Mouse (Mus musculus) embryo, embryonic 10 days (tissue): Measurements from ENCODE around the gene Cep131.

Experiments
- DNase-seq: peaks from one replicate; pipeline ENCODE4 v3.0.0-alpha.2; 2015; ENCODE audit warnings: low spot score

Gene Cep131

DNA sequence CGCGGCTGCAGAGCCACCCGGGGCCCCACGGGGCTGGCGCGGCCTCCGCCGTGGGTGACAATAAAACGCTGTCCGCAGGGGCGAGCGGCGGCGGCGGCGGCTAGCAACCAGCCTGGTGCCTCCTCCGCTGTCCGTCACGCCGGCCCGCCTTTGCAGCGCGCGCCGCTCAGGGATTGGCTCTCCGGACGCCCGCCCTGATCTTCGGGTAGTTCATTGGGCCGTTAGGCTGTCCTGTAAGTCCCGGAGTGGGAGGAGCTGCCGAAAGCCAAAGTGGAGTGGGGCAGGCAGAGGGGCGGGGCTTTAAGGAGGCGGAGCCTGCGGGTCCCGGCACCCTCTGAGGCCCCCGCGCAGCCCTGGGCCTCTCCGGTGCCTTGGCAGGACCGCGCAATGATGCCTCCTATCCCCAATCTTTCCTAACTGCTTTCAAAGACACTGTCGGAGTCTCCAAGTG lies at the start of gene Cep131:
Cep131 (minus strand) TSS at position 126 of the 451 bp plus-strand sequence.
- peak; percentile 99 for DNase-seq

DNA sequence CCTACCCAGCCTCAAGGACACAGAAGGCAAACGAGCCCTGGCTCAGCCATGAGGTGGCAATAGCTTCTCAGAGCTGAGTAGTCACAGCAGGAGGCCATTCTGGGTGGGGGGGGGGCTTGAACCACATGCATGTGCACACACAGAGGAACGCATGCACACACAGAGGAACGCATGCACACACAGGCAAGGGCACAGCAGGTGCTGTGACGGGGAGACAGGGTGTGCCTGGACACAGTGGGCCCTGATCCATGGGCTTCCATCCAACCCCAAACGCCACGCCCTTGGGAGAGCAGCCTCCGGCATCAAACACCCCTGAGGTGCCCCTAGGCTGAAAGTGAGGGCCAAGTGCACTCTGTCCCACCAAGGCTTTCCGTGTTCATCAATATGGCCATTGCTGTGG lies 49.6 kb upstream of the Cep131 start:
- DNase-seq = no peak

DNA sequence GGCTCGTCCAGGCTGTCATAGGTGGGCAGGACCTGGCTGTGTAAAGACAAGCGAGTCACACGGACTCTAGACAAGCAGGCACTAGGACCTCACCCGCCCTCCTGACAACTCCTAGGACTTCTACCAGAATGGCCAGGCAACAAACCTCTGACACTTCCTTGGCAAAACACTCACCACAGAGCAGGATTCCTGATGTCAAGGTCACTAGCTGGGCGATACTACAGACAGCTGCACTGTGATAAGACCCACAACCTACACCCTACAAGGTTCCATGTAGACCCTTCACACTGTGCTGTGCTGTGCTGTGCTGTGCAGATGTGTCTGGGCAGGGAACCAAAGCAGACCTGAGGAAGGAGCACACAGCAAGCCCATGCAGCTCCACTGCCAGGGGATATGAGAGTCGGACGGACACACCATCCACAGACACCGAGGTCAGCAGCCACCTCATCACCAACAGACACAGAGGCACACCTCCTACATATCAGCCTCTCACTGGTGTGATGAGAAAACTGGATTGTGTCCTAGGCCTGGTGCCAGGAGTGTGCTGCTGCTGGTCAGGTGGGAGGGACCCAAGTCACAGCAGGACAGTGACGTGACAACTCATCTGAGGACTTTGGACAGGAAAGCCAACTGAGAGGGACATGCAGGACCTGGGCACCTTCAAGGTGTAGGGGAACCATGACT lies 48.4 kb upstream of the Cep131 start:
- no peak for DNase-seq

DNA sequence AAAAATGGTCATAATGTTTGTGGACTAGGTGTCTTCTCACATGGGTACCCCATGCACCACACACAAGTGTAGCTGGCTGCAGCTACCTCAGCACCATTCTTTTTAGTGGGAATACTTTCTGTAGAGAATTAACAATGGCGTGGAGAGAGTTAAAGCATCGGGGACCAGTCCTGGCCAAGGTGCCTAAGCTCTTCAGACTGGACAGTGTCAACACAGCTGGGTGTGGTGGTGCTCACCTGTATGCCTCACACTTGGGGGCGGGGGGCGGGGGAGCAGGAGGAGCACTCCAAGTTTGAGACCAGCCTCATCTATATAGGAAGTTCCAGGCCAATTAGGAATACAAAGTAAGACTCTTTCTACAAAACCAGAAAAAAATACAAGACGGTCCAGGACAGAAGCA lies 47.5 kb upstream of the Cep131 start:
- no peak for DNase-seq

DNA sequence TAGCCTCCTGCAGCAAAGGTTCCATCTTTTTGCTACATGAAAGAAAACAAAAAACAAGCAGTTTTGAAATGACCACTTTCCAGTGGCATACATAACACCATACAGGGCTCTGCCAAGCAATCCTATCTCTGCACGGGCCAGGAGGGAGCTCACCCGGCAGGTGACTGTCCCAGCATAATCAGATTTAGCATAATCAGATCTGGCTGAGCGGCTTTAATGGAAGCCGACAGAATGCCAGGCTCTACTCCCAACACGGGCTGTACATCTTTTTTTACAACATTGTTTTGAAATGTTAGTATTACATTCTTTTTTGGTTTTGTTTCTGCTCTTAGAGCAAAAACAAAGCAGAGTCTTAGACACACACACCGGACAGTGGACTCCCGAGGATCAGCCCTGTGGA lies 42.7 kb upstream of the Cep131 start:
- DNase-seq = no peak

DNA sequence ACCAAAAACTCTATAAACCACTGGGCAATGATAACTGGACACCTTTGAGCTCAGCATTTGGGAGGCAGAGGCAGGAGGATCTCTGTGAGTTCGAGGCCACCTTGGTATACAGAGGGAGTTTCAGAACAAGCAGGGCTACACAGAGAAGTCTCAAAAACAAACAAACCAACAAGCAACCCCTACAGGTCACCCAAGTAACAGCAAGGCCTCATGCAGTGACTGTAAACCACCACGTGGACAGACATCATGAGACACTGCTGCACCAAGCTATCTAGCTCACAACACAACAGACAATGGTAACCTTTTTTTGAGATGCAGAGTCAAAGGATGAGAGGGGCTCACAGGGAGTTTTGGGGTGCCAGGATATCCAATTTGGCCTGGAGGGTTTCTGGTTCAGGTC lies 40.2 kb upstream of the Cep131 start:
- DNase-seq = no peak

DNA sequence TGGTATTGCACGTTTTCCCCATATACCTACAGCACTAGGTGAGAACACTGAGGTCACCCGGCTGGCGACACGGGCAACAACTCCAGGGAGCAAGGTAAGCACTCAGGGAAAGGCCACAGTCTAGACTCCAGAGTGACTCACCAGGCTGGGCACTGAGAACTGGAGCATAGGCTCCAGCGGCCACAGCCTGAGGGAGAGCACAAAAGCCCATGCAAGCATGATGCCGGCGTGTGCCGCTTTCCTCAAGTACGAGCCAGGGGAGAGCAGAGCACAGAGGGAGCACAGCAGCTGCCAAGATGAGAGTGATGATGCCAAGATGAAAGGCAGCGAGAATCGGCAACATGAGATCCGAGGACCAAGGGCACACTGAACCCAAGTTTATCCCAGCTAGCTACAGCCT lies 35.5 kb upstream of the Cep131 start:
- DNase-seq = no peak

DNA sequence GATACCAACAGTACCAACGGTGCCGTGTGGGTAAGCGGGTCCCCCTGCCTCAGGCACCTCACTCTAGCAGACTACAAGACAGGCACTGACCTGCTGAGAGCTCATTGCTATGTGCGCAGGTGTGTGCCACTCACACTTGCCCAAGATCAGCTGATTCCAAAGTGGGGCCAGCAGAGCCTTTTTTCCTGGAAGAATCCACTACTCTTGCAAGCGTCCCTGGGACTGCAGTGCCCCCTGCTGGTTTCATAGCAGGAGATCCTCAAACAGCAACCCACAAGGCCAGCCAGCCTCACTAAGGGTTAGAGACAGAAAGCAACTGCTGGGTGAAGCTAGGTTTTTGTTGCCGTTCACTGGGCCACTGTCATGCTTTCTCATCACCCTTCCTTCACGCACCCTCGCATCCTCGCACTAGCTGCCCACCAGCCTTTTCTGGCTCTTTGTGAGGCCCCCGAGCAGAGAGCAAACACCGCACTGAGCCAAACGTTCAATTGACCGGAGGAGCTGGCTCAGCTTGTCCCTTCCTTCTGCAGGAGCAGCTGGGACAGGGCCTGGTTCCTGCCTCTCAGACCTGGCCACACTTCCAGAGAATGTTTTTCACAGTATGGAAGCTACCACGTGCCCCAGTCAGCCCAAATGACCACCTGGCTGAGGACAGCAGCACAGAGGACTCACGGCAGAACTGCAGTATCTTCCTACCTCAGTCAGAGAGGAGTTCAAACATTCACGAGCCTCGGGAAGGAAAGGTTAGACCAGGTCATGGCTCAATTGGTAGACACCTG lies 34.2 kb upstream of the Cep131 start:
- DNase-seq = peak; percentile 69

DNA sequence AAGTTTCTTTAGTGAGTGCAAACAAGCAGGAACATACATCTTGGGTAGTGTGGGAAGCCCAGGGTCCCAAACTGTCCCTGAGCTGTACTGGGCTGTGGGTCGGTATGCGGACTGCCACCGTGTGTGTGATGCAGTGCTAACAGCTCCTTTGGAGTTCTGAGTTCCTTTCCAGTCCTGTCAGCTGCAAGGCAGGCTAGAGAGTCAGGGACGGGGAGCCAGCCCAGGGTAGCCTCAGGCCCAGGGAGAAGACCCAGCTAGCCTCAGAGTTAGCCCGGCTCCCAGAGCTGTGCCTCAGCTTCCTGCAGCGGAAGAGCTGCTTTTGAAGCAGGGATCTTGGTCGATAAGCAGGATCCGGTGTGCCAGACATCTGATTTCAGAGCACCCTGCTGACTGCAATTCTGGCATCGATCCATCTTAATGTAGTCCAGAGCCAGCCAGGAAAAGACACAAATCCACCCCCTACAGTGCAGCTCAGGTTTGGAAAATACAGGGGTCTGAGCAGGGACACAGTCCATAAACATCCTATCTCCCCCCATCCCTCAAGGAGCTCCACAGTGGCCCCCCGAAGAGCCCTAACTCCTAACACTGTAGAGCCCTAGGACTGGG lies 33.4 kb upstream of the Cep131 start:
- no peak for DNase-seq

DNA sequence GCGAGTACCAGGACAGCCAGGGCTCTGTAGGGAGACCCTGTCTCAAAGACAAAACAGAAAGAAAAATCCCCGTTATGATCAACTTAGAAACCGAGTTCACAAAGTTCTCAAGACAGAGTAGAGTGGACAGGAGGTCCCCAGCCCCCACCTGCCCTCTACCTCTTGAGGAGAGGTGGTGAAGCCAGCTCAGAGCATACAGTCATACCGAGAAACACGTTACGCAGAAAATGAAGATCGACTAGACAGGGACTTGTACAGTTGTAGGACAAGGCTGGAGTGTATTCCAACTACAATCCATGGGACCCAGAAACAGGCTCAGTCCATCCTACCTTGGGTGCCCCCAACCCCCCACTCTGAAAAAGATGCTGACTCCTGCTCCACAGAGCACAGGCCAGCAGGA lies 32.5 kb upstream of the Cep131 start:
- no peak for DNase-seq

DNA sequence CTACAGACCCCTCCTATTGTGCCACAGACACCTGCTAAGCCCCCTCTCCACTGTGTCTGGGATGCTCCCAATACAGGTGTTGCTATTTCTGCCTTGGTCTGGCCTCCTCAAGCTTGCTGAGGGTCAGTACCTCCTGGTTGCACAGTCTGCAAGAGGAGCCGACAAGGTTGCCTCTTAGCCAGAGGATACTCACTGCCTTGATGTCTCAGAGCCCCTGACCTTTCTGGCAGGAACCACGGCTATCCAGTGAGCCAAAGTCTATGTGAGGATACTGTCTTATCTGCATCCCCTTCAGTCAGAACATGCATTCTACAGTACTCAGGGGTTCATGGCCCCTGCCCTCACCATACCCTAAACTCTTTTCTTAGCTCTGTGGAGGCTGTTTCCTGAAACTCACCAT lies 31.0 kb upstream of the Cep131 start:
- no peak for DNase-seq

DNA sequence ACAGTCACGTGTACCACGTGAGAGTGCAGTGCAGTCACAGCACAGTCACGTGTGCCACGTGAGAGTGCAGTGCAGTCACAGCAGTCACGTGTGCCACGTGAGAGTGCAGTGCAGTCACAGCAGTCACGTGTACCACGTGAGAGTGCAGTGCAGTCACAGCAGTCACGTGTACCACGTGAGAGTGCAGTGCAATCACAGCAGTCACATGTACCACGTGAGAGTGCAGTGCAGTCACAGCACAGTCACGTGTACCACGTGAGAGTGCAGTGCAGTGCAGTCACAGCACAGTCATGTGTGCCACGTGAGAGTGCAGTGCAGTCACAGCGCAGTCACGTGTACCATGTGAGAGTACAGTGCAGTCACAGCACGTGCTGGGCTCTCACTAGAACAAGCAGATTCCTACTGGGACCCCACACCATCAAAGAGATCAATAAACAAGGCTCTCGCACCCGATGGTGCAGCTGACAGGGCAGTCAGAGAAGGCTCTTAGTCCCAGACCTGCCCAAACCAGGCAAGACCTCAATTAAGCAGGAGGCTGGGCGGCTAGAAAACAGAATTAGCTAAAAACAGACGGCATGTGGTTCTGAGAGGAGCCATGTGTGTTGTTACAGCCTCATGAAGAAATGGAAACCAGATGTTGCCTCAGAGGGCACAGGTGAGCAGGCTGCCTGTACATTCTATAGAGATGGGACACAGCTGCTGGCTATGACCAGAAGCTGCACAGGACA lies 28.0 kb upstream of the Cep131 start:
- DNase-seq = peak; percentile 71

DNA sequence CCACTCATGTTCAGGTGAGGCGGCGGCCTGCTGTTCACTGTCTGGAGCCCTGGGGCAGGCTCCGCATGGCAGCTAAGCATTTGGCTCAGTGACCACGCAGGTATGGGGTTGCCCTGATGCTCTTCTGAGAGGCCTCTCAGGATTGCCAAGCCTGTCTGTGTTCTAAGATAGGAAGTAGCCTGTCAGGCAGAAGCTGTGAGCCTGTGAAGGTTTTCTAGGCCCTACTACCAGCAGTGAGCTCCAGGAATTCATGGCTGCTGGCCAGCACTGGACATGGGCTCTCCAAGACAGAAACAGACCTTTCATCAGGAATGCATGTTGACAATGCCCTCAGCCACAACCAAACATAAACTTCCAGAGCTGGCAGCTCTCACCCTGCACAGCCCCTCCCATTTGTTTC lies 25.5 kb upstream of the Cep131 start:
- no peak for DNase-seq

DNA sequence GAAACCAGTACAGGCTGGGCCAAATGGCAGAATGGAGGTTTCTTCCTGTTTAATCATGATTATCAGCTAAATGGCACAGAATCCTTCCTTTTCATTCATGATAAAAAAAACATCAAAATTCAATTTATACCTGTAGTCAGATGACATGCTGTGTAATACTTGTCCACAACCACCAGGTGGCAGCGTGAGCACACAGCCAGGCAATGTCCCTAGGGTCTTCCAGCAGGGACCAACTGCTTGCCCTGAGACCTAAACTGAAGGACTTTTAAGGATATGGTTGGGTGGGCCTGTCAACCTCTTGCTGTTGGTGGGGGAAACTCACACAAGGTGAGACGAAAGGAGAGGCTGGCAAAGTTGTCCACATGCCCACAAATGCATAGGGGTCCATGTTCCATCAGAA lies 24.4 kb upstream of the Cep131 start:
- DNase-seq = peak; percentile 92

DNA sequence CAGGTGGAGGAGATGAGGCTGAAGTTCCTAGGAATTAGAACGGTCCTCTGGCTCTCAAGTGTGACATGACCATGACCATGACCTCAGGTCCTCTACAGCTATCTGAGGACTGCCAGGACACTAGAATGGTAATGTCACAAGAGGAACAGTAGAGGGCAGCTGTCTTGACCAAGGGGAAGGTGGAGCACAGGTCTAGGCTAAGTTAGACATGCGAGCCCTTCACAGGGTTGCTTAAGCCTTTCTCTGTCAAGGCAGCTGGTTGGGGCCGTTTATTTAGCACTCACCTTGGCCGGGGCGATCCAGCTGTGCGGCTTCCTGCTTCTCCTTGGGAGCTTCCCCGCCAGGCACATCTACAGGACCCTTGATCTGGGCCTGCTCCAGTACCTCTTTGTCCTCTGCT lies 23.9 kb upstream of the Cep131 start:
- DNase-seq = peak; percentile 25

DNA sequence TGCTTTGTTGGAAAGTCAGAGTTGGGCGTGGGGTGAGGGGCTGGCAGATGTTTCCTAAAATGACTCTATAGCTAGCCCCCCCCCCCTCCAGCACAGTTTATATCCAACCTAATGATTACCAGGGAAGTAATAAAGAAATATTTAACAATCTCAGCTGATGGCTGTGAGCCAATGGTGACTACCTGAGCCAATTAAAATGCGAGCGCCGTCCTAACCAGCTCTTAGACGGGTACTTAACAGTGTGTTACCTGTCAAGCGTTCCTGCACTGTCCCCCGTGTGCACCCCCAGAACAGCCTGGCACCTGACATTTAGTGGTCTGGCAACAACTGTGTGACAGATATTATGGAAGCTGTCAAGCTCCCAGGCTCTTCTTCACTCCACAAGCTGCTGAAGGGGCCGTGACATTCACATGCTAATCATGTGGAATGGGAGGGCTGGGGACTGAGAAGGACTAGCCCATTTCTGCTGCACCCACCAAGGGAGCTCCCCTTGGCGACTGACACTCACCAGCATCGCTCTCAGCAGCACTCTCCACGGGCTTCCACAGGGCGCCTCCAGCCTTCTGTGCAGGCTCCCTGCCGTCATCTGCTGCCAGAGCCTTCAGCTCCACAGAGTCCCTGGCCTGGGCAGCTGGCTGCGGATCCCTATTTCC lies 23.1 kb upstream of the Cep131 start:
- no peak for DNase-seq

DNA sequence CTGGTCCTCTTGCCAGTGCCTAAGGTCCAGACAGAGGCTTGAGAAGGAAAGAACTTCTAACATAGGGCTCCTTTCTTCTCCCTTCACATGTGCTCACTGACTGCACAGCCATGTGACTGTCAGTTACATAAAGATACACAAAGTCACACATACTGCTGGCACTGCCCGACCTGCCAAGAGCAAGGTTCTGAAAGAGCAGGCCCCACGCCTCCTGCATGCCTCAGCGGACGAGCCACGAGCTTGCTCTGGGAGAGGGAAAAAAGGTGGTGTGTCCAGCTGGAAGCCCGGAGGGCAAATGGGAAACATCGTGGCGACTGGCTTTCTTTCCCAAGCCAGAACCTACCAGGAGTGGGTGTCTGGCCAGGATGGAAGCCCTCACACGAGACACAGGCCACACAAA lies 21.2 kb upstream of the Cep131 start:
- no peak for DNase-seq

DNA sequence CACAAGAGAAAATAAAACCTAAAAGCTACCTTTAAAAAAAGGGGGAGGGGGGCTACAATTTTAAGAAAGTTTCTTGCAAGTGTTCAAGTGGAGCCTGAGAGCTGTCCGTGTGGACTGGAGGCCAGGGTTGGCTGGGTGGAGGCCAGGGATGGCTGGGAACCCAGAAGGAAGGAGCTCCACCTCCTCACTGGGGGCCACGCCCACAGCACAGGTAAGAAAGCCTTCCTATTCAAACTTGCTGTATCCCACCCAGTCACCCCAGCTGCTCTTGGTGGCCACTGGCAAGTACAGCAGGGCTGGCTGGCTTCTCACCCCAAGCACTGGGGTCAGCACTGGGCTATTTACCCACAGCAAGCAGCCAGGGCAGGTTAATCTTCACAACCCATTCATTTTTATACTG lies 20.4 kb upstream of the Cep131 start:
- DNase-seq = no peak

DNA sequence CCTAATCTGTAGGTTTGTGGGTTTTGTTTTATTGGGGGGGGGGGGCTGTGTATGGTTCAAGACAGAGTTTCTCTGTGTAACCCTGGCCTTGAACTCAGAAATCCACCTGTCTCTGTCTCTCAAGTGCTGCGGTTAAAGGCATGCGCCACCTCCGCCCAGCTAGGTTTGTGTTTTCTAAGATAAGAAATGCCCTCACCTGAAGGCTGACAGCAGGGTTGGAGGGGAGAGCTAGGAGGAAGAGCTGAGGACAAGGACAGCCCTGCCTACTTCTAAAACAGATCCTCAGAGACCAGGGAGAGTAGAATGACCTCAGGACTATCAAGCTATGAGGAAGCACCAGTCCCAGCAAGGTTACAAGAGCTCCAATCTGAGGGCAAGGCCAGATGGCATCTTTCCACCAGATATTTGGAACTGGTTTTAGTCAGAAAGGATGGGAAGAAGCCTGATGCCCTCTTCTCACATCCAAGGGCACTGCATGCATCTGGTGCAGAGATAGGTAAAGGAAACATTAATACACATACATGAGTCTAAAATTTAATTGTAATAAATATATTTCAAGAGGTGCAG lies 16.9 kb upstream of the Cep131 start:
- no peak for DNase-seq

DNA sequence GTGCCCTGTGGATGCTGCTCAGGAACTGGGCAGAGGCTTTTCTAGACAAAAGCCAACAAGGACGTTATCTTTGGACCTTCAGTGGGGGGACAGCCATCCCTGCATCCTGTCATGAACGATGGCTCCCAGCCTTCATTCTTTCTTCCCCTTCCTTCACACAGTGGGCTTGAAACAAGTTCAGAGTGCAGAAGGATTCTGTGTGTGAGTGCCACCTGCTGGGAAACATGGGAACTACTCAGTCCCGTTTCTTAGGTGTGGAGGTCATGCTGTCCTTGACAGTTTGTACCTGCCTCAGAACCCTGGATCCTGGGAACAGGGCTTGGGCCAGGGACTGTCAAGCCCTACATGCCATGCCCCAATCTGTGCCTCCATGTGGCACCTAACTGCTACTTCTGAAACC lies 14.4 kb upstream of the Cep131 start:
- DNase-seq = peak; percentile 85

DNA sequence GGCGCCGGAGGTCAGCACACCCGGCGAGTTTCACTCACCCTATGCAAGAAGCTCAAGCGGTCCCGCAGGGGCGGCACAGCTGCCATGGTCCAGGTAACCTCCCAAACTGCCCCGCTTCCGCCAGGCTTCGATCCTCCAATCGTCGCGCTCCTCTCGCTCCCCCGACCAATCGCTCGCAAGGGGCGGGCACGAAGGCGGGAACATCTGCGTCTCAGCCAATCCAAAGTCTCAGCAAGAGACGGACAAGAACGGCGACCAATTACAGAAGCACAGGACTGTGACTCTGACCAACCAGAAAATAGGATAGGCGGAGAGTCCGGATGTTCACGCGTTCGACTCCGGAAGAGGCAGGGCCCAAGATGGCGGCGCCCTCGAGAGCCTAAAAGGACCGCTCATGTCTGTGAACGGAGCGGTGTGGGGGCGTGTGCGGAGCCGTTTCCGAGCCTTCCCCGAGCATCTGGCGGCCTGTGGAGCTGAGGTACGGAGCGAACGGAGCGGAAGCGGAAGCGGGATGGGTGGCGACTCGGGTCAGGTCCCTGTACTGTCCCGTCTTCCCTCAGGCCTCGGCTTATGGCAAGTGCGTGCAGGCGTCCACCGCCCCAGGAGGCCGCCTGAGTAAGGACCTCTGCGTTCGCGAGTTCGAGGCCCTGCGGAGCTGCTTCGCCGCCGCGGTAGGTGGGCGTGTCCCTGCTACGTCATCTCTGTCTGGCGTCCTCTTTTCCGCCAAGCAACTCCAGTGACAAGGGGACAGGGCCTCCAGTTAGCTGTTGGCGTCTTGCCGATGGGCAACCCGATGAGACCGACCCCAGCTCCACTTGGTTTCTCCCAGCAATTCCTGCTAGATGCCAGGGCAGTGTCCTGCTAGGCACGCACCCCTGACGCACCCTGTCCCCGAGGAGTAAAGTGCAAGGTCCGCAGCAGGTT lies 12.2 kb upstream of the Cep131 start, which contains the start of the genes Tepsin and Ndufaf8:
Tepsin (minus strand) TSS at position 144 of the 924 bp plus-strand sequence.
Ndufaf8 (plus strand) TSS at position 341 of the 924 bp plus-strand sequence.
- DNase-seq = peak; percentile 98
